Mouse (Mus musculus): ENCODE measurements at regions not wholly inside any gene's neighbourhood (a gene's known extent, or its start where the extent isn't known, plus 50 kb on each side); places are given as distances from the start of the nearest gene placed in this dataset.

GRCm38 (mm10) chr15:92946216-92946615, 328.8 kb downstream of the Gxylt1 start:
- TF ChIP-seq CTCF (conservative IDR thresholded peaks at IDR 0.05; ENCODE audit: low read length) = no peak
- TF ChIP-seq NANOG (IDR thresholded peaks at IDR 0.05; ENCODE audit: borderline replicate concordance, low read length) = no peak

All from E14TG2a.4 (cell line).